In the genomic region with DNA sequence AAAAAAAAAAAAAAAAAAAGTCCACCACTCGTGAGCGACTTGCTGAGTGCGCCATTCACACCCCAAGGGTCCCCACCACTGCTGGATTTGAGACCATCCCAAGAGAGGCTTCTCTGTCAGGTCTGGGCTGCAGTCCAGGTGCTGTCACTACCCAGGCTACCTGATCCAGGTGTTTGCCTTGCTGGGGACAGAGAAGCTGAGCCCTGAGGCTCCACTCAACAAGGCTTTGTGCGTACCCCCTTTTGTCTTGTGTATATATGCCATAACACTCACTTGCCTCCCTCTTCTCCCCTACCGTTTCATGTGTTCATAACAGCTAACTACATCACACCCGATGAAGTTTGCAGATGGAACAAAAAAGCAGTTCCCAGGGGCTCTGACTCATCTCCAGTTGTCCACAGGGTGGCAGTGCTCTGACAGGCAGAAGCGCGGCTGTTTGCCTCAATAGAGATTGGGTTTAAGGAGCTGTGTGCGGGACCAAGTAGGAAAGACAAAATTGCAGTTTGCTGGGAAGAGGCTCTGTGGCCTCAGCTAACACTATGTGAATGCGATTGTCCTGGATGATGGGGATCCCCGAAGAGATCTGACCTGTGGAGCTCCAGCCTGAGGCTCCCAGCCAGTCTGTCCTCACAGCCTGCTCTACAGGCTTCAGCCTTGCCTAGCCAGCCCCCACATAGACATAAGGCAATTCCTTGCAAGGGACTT, we compare ENCODE assay signal across 8 mouse cellular contexts. TPM values are rescaled to one million over a fixed set of nuclear protein-coding genes. Genes with fewer than 3 reads are reported as not detected.
DNase-seq lines count a peak whose midpoint lies in the region; ATAC-seq lines count a peak whose summit lies in the region.

No protein-coding gene starts in this region.

- H3K4me2 ChIP-seq in forebrain, embryonic 12.5 days: no peak overlapping the region

- no peaks in the 10 kb centered on the region for H3K9me3 ChIP-seq in forebrain, embryonic 10.5 days
- no peaks in the 10 kb centered on the region for H3K9me3 ChIP-seq in forebrain, embryonic 12.5 days

- H3K4me1 ChIP-seq in forebrain, embryonic 10.5 days: peaks cover 8% of the 10 kb centered on the region
- H3K4me1 ChIP-seq in forebrain, embryonic 12.5 days: peaks cover 2% of the 10 kb centered on the region

- 0 out of 2 replicates have a peak overlapping the region, but pooled peaks have one; percentile 35 for H3K27ac ChIP-seq in forebrain, embryonic 10.5 days
- no peak overlapping the region for H3K27ac ChIP-seq in forebrain, embryonic 12.5 days

- no peak for ATAC-seq in forebrain, embryonic 12.5 days (ENCODE audit: low FRiP score)
- peak; percentile 64 for ATAC-seq in inflammation-experienced regulatory T-cells, adult 6 months

- H3K4me3 ChIP-seq in forebrain, embryonic 10.5 days: 0 out of 2 replicates have a peak overlapping the region, but pooled peaks have one; percentile 5
- H3K4me3 ChIP-seq in forebrain, embryonic 12.5 days (replicated peaks): no peak overlapping the region

- WGBS in forebrain, embryonic 10.5 days: 25% methylated on average over 11 of the region's 11 CpGs
- 15% methylated on average over 11 of the region's 11 CpGs for WGBS in forebrain, embryonic 12.5 days

- peaks cover 26% of the 10 kb centered on the region for H3K36me3 ChIP-seq in forebrain, embryonic 10.5 days (replicated peaks)
- peaks cover 26% of the 10 kb centered on the region for H3K36me3 ChIP-seq in forebrain, embryonic 12.5 days (replicated peaks)

- no peak overlapping the region for H3K9ac ChIP-seq in forebrain, embryonic 12.5 days

- intact Hi-C loops in left cerebral cortex, postnatal 14 days (cut with DNase I): loop anchor here (2.0 to 5.0 kb wide), 2 partner anchors 222 to 848 kb away; no protein-coding TSS in a partner anchor

- peak; percentile 60 for DNase-seq in forebrain, embryonic 10.5 days (ENCODE audit: extremely low spot score, low spot score)
- peak; percentile 67 for DNase-seq in cerebellum, adult 9-11 months
- DNase-seq in frontal cortex, postnatal 36 days (ENCODE audit: low spot score in 2 of 2): peak; percentile 52 to 72
- DNase-seq in left cerebral cortex, postnatal 14 days (ENCODE audit: low spot score in 2 of 2): peak; percentile 81 to 90
- DNase-seq in mesoderm, embryonic 11.5 days (ENCODE audit: low read depth, low spot score): peak; percentile 67
- DNase-seq in right cerebral cortex, postnatal 36 days (ENCODE audit: low spot score in 2 of 2): peak; percentile 49 to 55

- H3K27me3 ChIP-seq in forebrain, embryonic 10.5 days (ENCODE audit: poor library complexity, severe bottlenecking): no peaks in the 10 kb centered on the region
- no peaks in the 10 kb centered on the region for H3K27me3 ChIP-seq in forebrain, embryonic 12.5 days

RNA-seq across cellular contexts. Expression of a gene that starts 12.7 kb away (rescaled TPM):
- 24.8 and 25.9 TPM in 2 replicates for polyA plus RNA-seq in forebrain, embryonic 10.5 days (2016; fragmentation: Nextera tagmentation; extraction: Ambion mirVana)
- 34.7 and 36.2 TPM in 2 replicates for polyA plus RNA-seq in forebrain, embryonic 12.5 days (2016; fragmentation: Nextera tagmentation; extraction: Ambion mirVana)
- polyA plus RNA-seq in inflammation-experienced regulatory T-cells, adult 6 months (2017; shearing (Covaris generic)): 1 to 10 TPM; 1.7 to 7.1 (median 3.9) TPM
- 100 to 1,000 TPM; 424 to 478 TPM for total RNA-seq in left cerebral cortex, postnatal 14 days (2021)

RNA-seq across cellular contexts. Expression of a gene that starts 53.9 kb away (rescaled TPM):
- polyA plus RNA-seq in forebrain, embryonic 10.5 days (2016; fragmentation: Nextera tagmentation; extraction: Ambion mirVana): not detected in 2 replicates
- not detected in 2 replicates for polyA plus RNA-seq in forebrain, embryonic 12.5 days (2016; fragmentation: Nextera tagmentation; extraction: Ambion mirVana)
- polyA plus RNA-seq in inflammation-experienced regulatory T-cells, adult 6 months (2017; shearing (Covaris generic)): not detected
- 1 to 10 TPM in 1 of 2 experiments, under 1 TPM in 1; 0.66 to 1.3 TPM for total RNA-seq in left cerebral cortex, postnatal 14 days (2021)
